Mouse (Mus musculus) olfactory bulb, adult 2 months (tissue): Measurements from ENCODE around the gene Lnx2.

ENCODE experiments used
- CTCF ChIP-seq: fragments of 200-500 bp; IDR thresholded peaks from 2 replicates; pipeline ENCODE4 v1.5.1; 2012; ENCODE audit warnings: low read depth, mild to moderate bottlenecking, low read length, moderate library complexity; ENCODE audit not compliant: insufficient read depth
- POLR2A ChIP-seq: fragments of 200-500 bp; IDR thresholded peaks from 2 replicates; pipeline ENCODE4 v1.6.1; 2012; ENCODE audit warnings: mild to moderate bottlenecking, low read depth, low read length, moderate library complexity; ENCODE audit not compliant: insufficient read depth

GRCm38 (mm10) chr5:147052309-147052558 is 24.2 kb downstream of the Lnx2 start:
- TF ChIP-seq CTCF: no peak
- no peak for TF ChIP-seq POLR2A
